Mouse (Mus musculus) testis, adult 2 months (tissue): ENCODE measurements around the gene Hectd4.

ENCODE experiments used
- CTCF ChIP-seq: fragments of 200-500 bp; IDR thresholded peaks from 2 replicates; pipeline ENCODE4 v1.5.1; 2012; ENCODE audit warnings: low read depth, mild to moderate bottlenecking, inconsistent platforms, low read length, moderate library complexity; ENCODE audit not compliant: control insufficient read depth, insufficient read depth, insufficient replicate concordance
- POLR2A ChIP-seq: fragments of 200-500 bp; IDR thresholded peaks from 2 replicates; pipeline ENCODE4 v1.6.1; 2012; ENCODE audit warnings: low read depth, mild to moderate bottlenecking, inconsistent platforms, low read length, moderate library complexity; ENCODE audit not compliant: control insufficient read depth

- TF ChIP-seq CTCF (no peak), POLR2A (no peak)
These were observed 25.2 kb downstream of the Hectd4 start for GRCm38 (mm10) chr5:121245201-121245600.
